Mouse (Mus musculus): ENCODE measurements at regions not wholly inside any gene's neighbourhood (a gene's known extent, or its start where the extent isn't known, plus 50 kb on each side); places are given as distances from the start of the nearest gene placed in this dataset.

GRCm38 (mm10) chr2:144177268-144177667 lies 93.2 kb upstream of the Mgme1 start:
- no peak for TF ChIP-seq HCFC1 (IDR thresholded peaks at IDR 0.05; ENCODE audit: borderline replicate concordance, insufficient read depth, low read length)
- no peak for TF ChIP-seq ZC3H11A (IDR thresholded peaks at IDR 0.05; ENCODE audit: borderline replicate concordance, low read depth, low read length)

Measured in ES-E14 (cell line).